Mouse (Mus musculus) MEL (cell line): ENCODE results near the gene Arpp21. TPM values are rescaled to one million over a fixed set of nuclear protein-coding genes. Genes with fewer than 3 reads are reported as not detected.

Experiments
- DNase-seq: peaks from one replicate; pipeline ENCODE4 v3.0.0; 2011; ENCODE audit warnings: low read depth, low spot score
- H3K27ac ChIP-seq: 2 replicates; pipeline ENCODE4 v1.5.1; 2012; ENCODE audit warnings: low read depth, mild to moderate bottlenecking, control low read depth, low read length, moderate library complexity; ENCODE audit not compliant: control insufficient read depth
- H3K27me3 ChIP-seq, 2 experiments: fragments of 150-350 bp in 1 of 2; sonication (generic) in 1 of 2; 2 replicates each; pipeline ENCODE4 v1.6.1; 2012; ENCODE audit warnings: low read length in 2 of 2, mild to moderate bottlenecking in 2 of 2, improper control_type of control experiment in 1 of 2, moderate library complexity in 1 of 2; ENCODE audit not compliant: insufficient read depth in 2 of 2, control insufficient read depth in 1 of 2
- H3K36me3 ChIP-seq, 2 experiments: 2 replicates each; pipeline ENCODE4 v1.6.1; 2012 to 2014; ENCODE audit warnings: low read length in 2 of 2, improper control_type of control experiment in 1 of 2, inconsistent platforms in 1 of 2, mild to moderate bottlenecking in 1 of 2; ENCODE audit not compliant: insufficient read depth in 2 of 2, control insufficient read depth in 1 of 2
- H3K4me1 ChIP-seq, 2 experiments: fragments of 150-350 bp in 1 of 2; sonication (generic) in 1 of 2; 2 replicates each; pipeline ENCODE4 v1.6.1; 2012; ENCODE audit warnings: low read length in 2 of 2, improper control_type of control experiment in 1 of 2, mild to moderate bottlenecking in 1 of 2; ENCODE audit not compliant: insufficient read depth in 2 of 2, control insufficient read depth in 1 of 2
- H3K4me3 ChIP-seq, 2 experiments: fragments of 150-350 bp in 1 of 2; sonication (generic) in 1 of 2; 2 replicates each; pipeline ENCODE4 v1.5.1; 2012; ENCODE audit warnings: low read depth in 2 of 2, low read length in 2 of 2, mild to moderate bottlenecking in 2 of 2, moderate library complexity in 2 of 2, control low read depth in 1 of 2, improper control_type of control experiment in 1 of 2; ENCODE audit not compliant: control insufficient read depth in 1 of 2, insufficient read depth in 1 of 2
- H3K79me2 ChIP-seq: 2 replicates; pipeline ENCODE4 v1.6.1; 2012; ENCODE audit warnings: mild to moderate bottlenecking, low read length, moderate library complexity; ENCODE audit not compliant: control insufficient read depth, poor library complexity, insufficient read depth
- H3K9ac ChIP-seq: 2 replicates; pipeline ENCODE4 v1.6.1; 2012; ENCODE audit warnings: low read depth, mild to moderate bottlenecking, control low read depth, low read length, moderate library complexity; ENCODE audit not compliant: control insufficient read depth, poor library complexity, severe bottlenecking
- H3K9me3 ChIP-seq: fragments of 150-350 bp; sonication (generic); replicated peaks from 2 replicates; pipeline ENCODE4 v1.6.1; 2012; ENCODE audit warnings: mild to moderate bottlenecking, low read length, improper control_type of control experiment, moderate library complexity; ENCODE audit not compliant: insufficient read depth
- CHD2 ChIP-seq: IDR thresholded peaks from 2 replicates; pipeline ENCODE4 v1.6.1; 2011; ENCODE audit warnings: low read length, improper control_type of control experiment
- E2F4 ChIP-seq: IDR thresholded peaks from 2 replicates; pipeline ENCODE4 v1.6.1; 2011; ENCODE audit warnings: low read depth, low read length, improper control_type of control experiment, borderline replicate concordance
- ELF1 ChIP-seq: IDR thresholded peaks from 2 replicates; pipeline ENCODE4 v1.6.1; 2014; ENCODE audit warnings: low read depth, mild to moderate bottlenecking, inconsistent platforms, low read length, improper control_type of control experiment, moderate library complexity
- EP300 ChIP-seq, 2 experiments: IDR thresholded peaks; 2 replicates each; pipeline ENCODE4 v1.6.1; 2011; ENCODE audit warnings: improper control_type of control experiment in 2 of 2, low read length in 2 of 2, low read depth in 1 of 2, mild to moderate bottlenecking in 1 of 2
- GATA1 ChIP-seq: IDR thresholded peaks from 2 replicates; pipeline ENCODE4 v1.6.1; 2011; ENCODE audit warnings: low read depth, low read length, improper control_type of control experiment
- HCFC1 ChIP-seq: IDR thresholded peaks from 2 replicates; pipeline ENCODE4 v1.6.1; 2012; ENCODE audit warnings: low read depth, mild to moderate bottlenecking, inconsistent platforms, low read length, improper control_type of control experiment, moderate library complexity
- MEF2A ChIP-seq: IDR thresholded peaks from 2 replicates; pipeline ENCODE4 v1.6.1; 2014; ENCODE audit warnings: low read depth, mild to moderate bottlenecking, inconsistent platforms, low read length, improper control_type of control experiment; ENCODE audit not compliant: poor library complexity, insufficient replicate concordance, severe bottlenecking; ENCODE audit errors: extremely low read depth
- NELFE ChIP-seq: IDR thresholded peaks from 2 replicates; pipeline ENCODE4 v1.6.1; 2011; ENCODE audit warnings: low read depth, low read length, improper control_type of control experiment
- POLR2A ChIP-seq, 2 experiments: IDR thresholded peaks; 2 replicates each; pipeline ENCODE4 v1.6.1; 2011 to 2012; ENCODE audit warnings: low read length in 2 of 2, mild to moderate bottlenecking in 2 of 2, control low read depth in 1 of 2, improper control_type of control experiment in 1 of 2, low read depth in 1 of 2, moderate library complexity in 1 of 2; ENCODE audit not compliant: control insufficient read depth in 1 of 2, insufficient read depth in 1 of 2, poor library complexity in 1 of 2
- RCOR1 ChIP-seq: IDR thresholded peaks from 2 replicates; pipeline ENCODE4 v1.6.1; 2012; ENCODE audit warnings: low read depth, mild to moderate bottlenecking, inconsistent platforms, low read length, improper control_type of control experiment
- TAL1 ChIP-seq: IDR thresholded peaks from 2 replicates; pipeline ENCODE4 v1.6.1; 2012; ENCODE audit warnings: mild to moderate bottlenecking, inconsistent platforms, low read length, moderate library complexity, mixed read lengths
- TBP ChIP-seq: IDR thresholded peaks from 2 replicates; pipeline ENCODE4 v1.8.0; 2011; ENCODE audit warnings: low read depth, low read length, improper control_type of control experiment
- USF1 ChIP-seq: IDR thresholded peaks from 2 replicates; pipeline ENCODE4 v1.6.1; 2014; ENCODE audit warnings: low read depth, mild to moderate bottlenecking, inconsistent platforms, low read length, improper control_type of control experiment, moderate library complexity
- USF2 ChIP-seq, 2 experiments: IDR thresholded peaks; 2 replicates each; pipeline ENCODE4 v1.6.1; 2011 to 2012; ENCODE audit warnings: improper control_type of control experiment in 2 of 2, low read length in 2 of 2, borderline replicate concordance in 1 of 2, inconsistent platforms in 1 of 2, low read depth in 1 of 2, mild to moderate bottlenecking in 1 of 2; ENCODE audit not compliant: insufficient read depth in 1 of 2
- ZC3H11A ChIP-seq: IDR thresholded peaks from 2 replicates; pipeline ENCODE4 v1.6.1; 2012; ENCODE audit warnings: low read depth, mild to moderate bottlenecking, inconsistent platforms, low read length, improper control_type of control experiment
- ZKSCAN1 ChIP-seq: IDR thresholded peaks from 2 replicates; pipeline ENCODE4 v1.6.1; 2012; ENCODE audit warnings: low read depth, mild to moderate bottlenecking, inconsistent platforms, low read length, improper control_type of control experiment, moderate library complexity
- polyA plus RNA-seq, 2 experiments: library from polyadenylated mRNA; stranded (reverse) in 1 of 2; unstranded in 1 of 2; fragments of >175 nt in 1 of 2; fragments of >200 nt in 1 of 2; gene quantifications; 2 replicates each; pipeline versions ENCODE4 v1.2.1 to v1.2.4; 2012; ENCODE audit warnings: low replicate concordance in 2 of 2, low read depth in 1 of 2; ENCODE audit not compliant: insufficient read length in 2 of 2, insufficient read depth in 1 of 2, missing spikeins in 1 of 2
- total RNA-seq: library from RNA; depleted of rRNA; stranded (reverse); fragments of 300-350 nt; gene quantifications from 2 replicates; pipeline ENCODE4 v1.2.3, GENCODE M21; 2012

Gene Arpp21
- total and polyA plus RNA-seq, 3 experiments = 0.10 to 0.12 TPM; not detected in 1

DNA sequence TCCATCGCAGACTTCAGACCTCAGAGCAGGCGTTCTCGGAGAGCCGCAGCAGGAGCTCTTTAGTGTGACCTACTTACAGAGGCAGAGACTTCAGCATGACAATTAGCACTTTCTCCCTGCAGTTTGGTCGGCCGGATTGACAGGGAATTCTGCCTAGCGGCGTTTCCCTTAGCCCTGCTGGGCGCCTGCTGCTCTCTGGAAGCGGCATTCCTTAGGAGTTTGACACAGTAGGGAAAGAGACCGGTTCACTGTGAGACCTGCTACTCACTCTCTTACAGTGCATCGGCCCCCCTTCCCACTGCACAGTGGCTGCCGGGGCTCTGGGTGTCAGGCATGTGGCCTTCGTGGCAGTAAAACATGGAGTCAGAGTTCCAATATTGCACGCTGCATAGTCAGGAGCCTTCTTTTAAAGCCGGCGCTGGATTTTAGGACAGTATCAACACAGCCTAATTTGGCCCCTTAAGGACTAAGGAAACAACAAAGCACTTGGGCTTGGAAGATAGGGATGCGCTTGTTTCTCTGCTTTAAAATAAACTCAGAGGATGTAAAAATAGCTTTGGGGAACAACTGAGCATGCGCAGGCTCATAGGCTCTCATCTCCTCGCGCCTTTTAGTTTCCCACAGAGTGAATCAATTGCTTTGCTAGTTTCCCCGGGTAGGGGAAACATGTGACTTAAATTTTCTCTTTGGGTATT lies 117.2 kb downstream of the Arpp21 start:
- Histone ChIP-seq H3K4me3 (no peak overlapping the region), H3K36me3 (no peaks in the 10 kb centered on the region), H3K27me3 (no peaks in the 10 kb centered on the region), H3K4me1 (no peaks in the 10 kb centered on the region), H3K9me3 (no peaks in the 10 kb centered on the region), H3K9ac (no peak overlapping the region), H3K27ac (no peak overlapping the region), H3K79me2 (no peaks in the 10 kb centered on the region)
- no peak for DNase-seq
- TF ChIP-seq TAL1 (no peak), GATA1 (no peak), RCOR1 (no peak), USF2 (IDR thresholded peaks at IDR 0.05; ENCODE audit: borderline replicate concordance in 1 of 2, insufficient read depth in 1 of 2, low read depth in 1 of 2, low read length in 2 of 2) (no peak), HCFC1 (no peak), ELF1 (no peak), ZKSCAN1 (no peak), NELFE (no peak), CHD2 (no peak), EP300 (IDR thresholded peaks at IDR 0.05; ENCODE audit: low read depth in 1 of 2, low read length in 2 of 2) (no peak), E2F4 (no peak), USF1 (no peak), ZC3H11A (no peak), TBP (no peak)

- Histone ChIP-seq H3K27ac (no peak overlapping the region), H3K9me3 (no peaks in the 10 kb centered on the region), H3K4me3 (no peak overlapping the region), H3K27me3 (no peaks in the 10 kb centered on the region), H3K9ac (no peak overlapping the region), H3K4me1 (no peaks in the 10 kb centered on the region), H3K36me3 (no peaks in the 10 kb centered on the region), H3K79me2 (no peaks in the 10 kb centered on the region)
- no peak for DNase-seq
- no peak for TF ChIP-seq ZKSCAN1
- TF ChIP-seq USF1 = no peak
- no peak for TF ChIP-seq ZC3H11A
- TF ChIP-seq CHD2 = no peak
- TF ChIP-seq MEF2A = no peak
- no peak for TF ChIP-seq POLR2A (IDR thresholded peaks at IDR 0.05; ENCODE audit: control insufficient read depth in 1 of 2, insufficient read depth in 1 of 2, low read depth in 1 of 2, low read length in 2 of 2, poor library complexity in 1 of 2)
Measured at GRCm38 (mm10) chr9:112117632-112118410, 117.9 kb downstream of the Arpp21 start.
